Mouse (Mus musculus) CH12.LX (cell line): ENCODE results near the gene Fbl.

Experiments used
- CHD1 ChIP-seq: IDR thresholded peaks from 2 replicates; pipeline ENCODE4 v1.6.1; 2012; ENCODE audit warnings: low read depth, low read length, improper control_type of control experiment, inconsistent platforms
- CTCF ChIP-seq, 2 experiments: IDR thresholded peaks in 1 of 2; conservative IDR thresholded peaks in 1 of 2; 2 replicates each; pipeline ENCODE4 v1.5.1; 2011 to 2012; ENCODE audit warnings: low read depth in 2 of 2, low read length in 2 of 2, improper control_type of control experiment in 1 of 2, inconsistent platforms in 1 of 2, mild to moderate bottlenecking in 1 of 2, moderate library complexity in 1 of 2
- MAFK ChIP-seq: IDR thresholded peaks from 2 replicates; pipeline ENCODE4 v1.6.1; 2011; ENCODE audit warnings: low read length, improper control_type of control experiment; ENCODE audit not compliant: insufficient replicate concordance
- MAX ChIP-seq: IDR thresholded peaks from 2 replicates; pipeline ENCODE4 v1.6.1; 2011; ENCODE audit warnings: low read length, improper control_type of control experiment
- TBP ChIP-seq: conservative IDR thresholded peaks from 2 replicates; pipeline ENCODE4 v1.6.1; 2011; ENCODE audit warnings: low read depth, low read length, improper control_type of control experiment

DNA sequence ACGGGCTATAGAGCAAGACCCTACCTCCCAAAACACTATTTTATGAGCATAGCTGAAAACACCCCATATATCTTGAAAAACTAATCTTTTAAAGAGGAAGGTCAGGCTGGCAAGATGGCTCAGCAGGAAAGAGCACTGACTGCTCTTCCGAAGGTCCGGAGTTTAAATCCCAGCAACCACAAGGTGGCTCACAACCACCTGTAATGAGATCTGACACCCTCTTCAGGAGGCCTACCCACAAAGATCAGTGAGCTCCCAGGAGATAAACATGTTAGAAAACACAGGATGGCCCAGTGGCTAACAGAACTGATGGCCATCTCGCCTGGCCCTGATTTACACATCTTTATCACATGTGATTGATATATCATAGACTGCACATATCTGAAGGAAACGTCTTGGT is 41.2 kb downstream of the Fbl start:
- no peak for TF ChIP-seq CHD1
- TF ChIP-seq MAFK = no peak
- TF ChIP-seq MAX = no peak
- TF ChIP-seq TBP = no peak
- TF ChIP-seq CTCF (conservative IDR thresholded peaks at IDR 0.05 in 1 of 2, IDR thresholded peaks at IDR 0.05 in 1 of 2; ENCODE audit: low read depth in 2 of 2, low read length in 2 of 2) = no peak
